Mouse (Mus musculus) common myeloid progenitor, adult 5-6 weeks (primary cell): ENCODE measurements at regions not wholly inside any gene's neighbourhood (a gene's known extent, or its start where the extent isn't known, plus 50 kb on each side); places are given as distances from the start of the nearest gene placed in this dataset.

Source experiments
- ATAC-seq: replicated peaks from 2 replicates; pipeline ENCODE4 v1.8.0; 2016; ENCODE audit warnings: low read depth, mild to moderate bottlenecking, moderate TSS enrichment, inconsistent platforms; ENCODE audit not compliant: poor library complexity, severe bottlenecking

GRCm38 (mm10) chr13:5757176-5757575 lies 104.1 kb upstream of the Klf6 start:
- peak; percentile 47; the same call in 1 of the 2 replicates for ATAC-seq

GRCm38 (mm10) chr13:5757963-5758362 lies 103.3 kb upstream of the Klf6 start:
- no peak for ATAC-seq

- no peak for ATAC-seq
Observed at GRCm38 (mm10) chr13:5760030-5760429, 101.3 kb upstream of the Klf6 start.

GRCm38 (mm10) chr13:5766394-5766793 lies 94.9 kb upstream of the Klf6 start:
- ATAC-seq = no peak

GRCm38 (mm10) chr13:5767202-5767601 lies 94.1 kb upstream of the Klf6 start:
- no peak for ATAC-seq

- no peak for ATAC-seq
Observed at GRCm38 (mm10) chr13:5768699-5769098, 92.6 kb upstream of the Klf6 start.

- peak; percentile 92 for ATAC-seq
Observed at GRCm38 (mm10) chr13:5769283-5770260, 91.7 kb upstream of the Klf6 start.

GRCm38 (mm10) chr13:5773811-5774210 lies 87.5 kb upstream of the Klf6 start:
- ATAC-seq = no peak

- peak; percentile 50 for ATAC-seq
Observed at GRCm38 (mm10) chr13:5778443-5779171, 82.7 kb upstream of the Klf6 start.

GRCm38 (mm10) chr13:5779410-5779809 lies 81.9 kb upstream of the Klf6 start:
- ATAC-seq = peak; percentile 87

GRCm38 (mm10) chr13:5782540-5782939 lies 78.7 kb upstream of the Klf6 start:
- ATAC-seq = no peak

- ATAC-seq = no peak
Observed at GRCm38 (mm10) chr13:5787114-5787513, 74.2 kb upstream of the Klf6 start.

GRCm38 (mm10) chr13:5789302-5789701 lies 72.0 kb upstream of the Klf6 start:
- peak; percentile 63 for ATAC-seq

- ATAC-seq = 0 out of 2 replicates have a peak, but pooled peaks have one; percentile 7
Observed at GRCm38 (mm10) chr13:5802079-5802478, 59.2 kb upstream of the Klf6 start.

GRCm38 (mm10) chr13:5802826-5803225 lies 58.5 kb upstream of the Klf6 start:
- ATAC-seq = peak; percentile 76

- ATAC-seq = peak; percentile 55
Observed at GRCm38 (mm10) chr13:5803540-5804380, 57.5 kb upstream of the Klf6 start.

- ATAC-seq = peak; percentile 48
Observed at GRCm38 (mm10) chr13:5804381-5804941, 56.8 kb upstream of the Klf6 start.

- ATAC-seq = no peak
Observed at GRCm38 (mm10) chr13:5808380-5808779, 52.9 kb upstream of the Klf6 start.
